Mouse (Mus musculus): ENCODE data around the gene Slc9a8.

Gene Slc9a8

DNA sequence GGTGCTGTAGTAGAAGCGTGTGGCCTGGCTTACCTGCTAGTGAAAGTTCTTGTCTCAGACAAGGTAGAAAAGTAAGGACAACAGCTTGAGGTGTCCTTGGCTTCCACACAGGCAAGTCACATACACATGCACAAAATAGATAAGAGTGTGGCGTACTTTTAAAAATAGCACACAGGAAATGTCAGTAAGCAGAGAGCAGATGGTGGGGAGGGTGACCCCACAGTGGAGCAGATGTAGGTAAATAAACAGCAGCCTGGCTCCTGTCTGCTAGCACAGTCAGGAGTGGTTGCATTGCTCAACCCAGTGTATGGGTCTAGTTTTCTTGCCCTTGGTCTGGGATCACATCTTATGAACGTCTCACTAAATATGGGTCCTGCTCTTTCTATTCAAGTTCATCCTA is 89.0 kb downstream of the Slc9a8 start:
- no peak for DNase-seq (ENCODE audit: low spot score)

DNA sequence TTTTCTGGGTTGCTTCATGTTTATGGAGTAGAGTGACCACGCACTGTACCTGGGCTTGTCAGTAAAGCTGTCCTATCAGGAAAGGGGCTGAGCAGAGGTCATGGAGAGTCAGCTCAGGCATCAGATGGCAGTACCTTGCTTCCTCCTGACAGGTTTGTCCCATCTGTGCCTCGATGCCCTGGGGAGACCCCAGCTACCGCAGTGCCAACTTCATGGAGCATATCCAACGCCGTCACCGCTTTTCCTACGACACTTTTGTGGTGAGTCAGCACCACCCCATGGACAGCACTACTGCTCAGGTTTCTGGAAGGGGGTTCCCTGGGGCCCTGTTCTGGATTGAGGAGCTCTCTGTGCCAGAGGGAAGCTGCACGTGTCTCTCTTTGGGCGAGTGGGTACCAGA is 90.9 kb downstream of the Slc9a8 start:
- DNase-seq (ENCODE audit: low spot score) = no peak

DNA sequence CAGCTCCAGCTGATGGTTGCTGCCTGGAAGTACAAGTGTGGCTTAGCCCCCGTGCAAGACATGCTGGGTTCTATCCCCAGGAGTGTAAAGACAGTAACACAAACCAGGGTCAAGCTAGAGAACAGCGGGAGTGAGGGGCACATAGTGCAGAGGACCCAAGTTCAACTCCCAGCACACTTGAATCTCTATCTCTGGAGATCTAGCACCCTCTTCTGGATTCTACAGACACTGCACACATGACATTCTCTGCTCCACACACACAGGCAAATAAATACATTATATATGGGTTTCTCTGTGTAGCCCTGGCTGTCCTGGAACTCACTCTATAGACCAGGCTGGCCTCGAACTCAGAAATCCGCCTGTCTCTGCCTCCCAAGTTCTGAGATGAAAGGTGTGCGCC is 91.5 kb downstream of the Slc9a8 start:
- DNase-seq (ENCODE audit: low spot score) = no peak

DNA sequence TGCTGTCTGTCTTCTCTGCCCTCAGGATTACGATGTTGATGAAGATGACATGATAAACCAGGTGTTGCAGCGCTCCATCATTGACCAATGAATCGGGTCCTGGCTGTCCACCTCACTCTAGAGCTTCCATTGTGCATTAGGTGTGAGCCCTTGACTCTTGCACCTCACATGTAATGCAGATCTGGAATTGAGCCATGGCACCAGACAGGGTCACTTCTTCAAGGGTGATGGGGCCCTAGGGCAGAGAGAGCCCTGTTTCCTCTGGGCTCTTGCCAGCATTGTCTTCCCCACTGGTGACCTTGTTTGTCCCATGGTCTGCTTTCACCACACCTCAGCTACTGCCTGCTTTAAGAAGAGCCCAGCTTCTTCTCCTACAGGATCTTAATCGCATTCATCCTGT is 93.1 kb downstream of the Slc9a8 start:
- no peak for DNase-seq (ENCODE audit: low spot score)

DNA sequence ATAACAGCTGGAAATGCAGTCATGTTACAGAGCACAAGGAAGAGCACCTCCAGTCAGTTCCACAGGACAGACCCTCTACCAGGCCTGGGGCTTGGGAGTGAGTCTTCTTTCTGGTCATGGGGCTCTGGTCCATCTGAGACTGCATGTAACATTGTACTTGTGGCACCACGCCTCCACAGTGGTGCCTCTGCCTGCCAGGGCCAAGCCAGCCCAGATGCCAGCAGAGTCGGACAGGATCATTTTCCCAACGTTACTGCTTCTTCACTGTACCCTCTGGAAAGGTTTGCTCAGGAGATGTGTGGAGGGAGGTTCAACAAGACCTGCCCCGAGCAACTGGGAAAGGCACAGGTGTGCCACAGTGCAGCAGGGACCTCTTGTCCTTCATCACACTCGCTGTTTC is 94.2 kb downstream of the Slc9a8 start:
- no peak for DNase-seq (ENCODE audit: low spot score)

DNA sequence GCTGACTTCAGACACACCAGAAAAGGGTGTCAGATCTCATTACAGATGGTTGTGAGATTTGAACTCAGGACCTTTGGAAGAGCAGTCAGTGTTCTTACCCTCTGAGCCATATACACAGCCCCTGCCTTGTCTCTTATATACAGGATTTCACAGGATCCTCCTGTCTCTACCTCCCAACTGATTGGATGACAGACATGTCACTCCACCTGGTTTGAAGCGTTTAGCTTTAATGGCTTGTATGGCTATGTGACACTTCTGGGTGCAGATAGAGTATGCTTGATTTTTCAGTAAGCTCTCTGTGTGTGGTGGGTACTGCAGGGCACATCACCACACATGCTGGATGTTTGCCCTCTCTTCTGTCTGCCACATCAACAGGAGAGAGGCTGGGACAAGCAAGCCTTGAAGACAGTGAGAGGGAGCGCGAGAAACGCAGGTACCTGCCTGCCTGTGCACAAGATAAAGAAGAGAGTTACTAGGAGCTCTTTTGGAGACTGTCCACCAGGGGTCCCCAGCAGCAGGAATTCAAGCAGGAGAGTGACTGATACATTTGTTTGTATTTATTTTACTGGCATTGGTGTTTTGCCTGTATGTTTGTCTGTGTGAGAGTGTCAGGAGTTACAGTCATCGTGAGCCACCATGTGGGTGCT is 98.2 kb downstream of the Slc9a8 start:
- DNase-seq (ENCODE audit: low spot score) = no peak
